Comparison of ENCODE assay signal across 9 mouse cellular contexts in the genomic region with DNA sequence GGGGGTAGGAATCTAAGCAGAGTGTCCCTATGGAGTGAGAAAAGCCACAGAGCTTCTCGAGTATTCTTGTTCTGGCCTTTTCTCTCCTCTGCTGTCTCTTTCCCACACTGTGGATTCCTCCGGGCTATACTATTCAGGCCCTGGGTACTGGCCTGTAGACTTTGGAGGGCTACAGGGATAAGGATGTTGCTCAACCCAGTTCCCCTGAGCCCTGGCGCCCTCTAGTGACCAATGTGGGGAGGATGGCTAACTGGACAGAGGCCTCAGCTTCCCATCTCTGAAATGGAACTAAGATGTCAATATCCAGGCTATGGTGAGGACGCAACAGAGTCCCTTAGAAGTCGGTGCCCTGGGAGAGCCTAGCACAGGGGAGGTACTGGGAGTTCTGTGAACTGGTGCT. TPM values are rescaled to one million over a fixed set of nuclear protein-coding genes. Genes with fewer than 3 reads are reported as not detected.
A peak's percentile ranks its signal among the peaks of the same experiment; 100 is the strongest.
DNase-seq lines count a peak whose midpoint lies in the region; ATAC-seq and TF ChIP-seq lines count a peak whose summit lies in the region.
"Had no signal": no experiment of that assay in that cellular context is flagged by ENCODE, and none has a peak within 500 bp of the region (broad histone marks: within the 10 kb centered on the region; RNA-seq: fewer than 3 reads in every experiment).

No protein-coding gene starts in this region.

- intact Hi-C loops in heart, postnatal 14 days (cut with DNase I) = loop anchor here (1.0 kb wide), 1 partner anchor 19 kb away; no protein-coding TSS in a partner anchor

- H3K9me3 ChIP-seq in lung, embryonic 14.5 days (ENCODE audit: low read depth, low read length) = no peaks in the 10 kb centered on the region

- DNase-seq in adrenal gland, adult 18-20 months (ENCODE audit: low spot score in 2 of 2) = peak; percentile 74 to 76
- no peak for DNase-seq in adrenal gland, adult 8-10 months
- DNase-seq in right cerebral cortex, postnatal 14 days = peak; percentile 45
- DNase-seq in right cerebral cortex, postnatal 36 days (ENCODE audit: low spot score in 2 of 2) = no peak
- peak; percentile 65 to 79 for DNase-seq in cerebellum, postnatal 25 days
- DNase-seq in heart, postnatal 14 days = peak; percentile 80 to 84
- peak; percentile 74 for DNase-seq in lung, embryonic 14.5 days
- peak; percentile 82 for DNase-seq in testis, postnatal 10 days (ENCODE audit: low spot score)

- H3K27me3 ChIP-seq in lung, embryonic 14.5 days (ENCODE audit: insufficient read depth, low read length) = peaks cover 7% of the 10 kb centered on the region; the same call in 1 of the 2 replicates

- TF ChIP-seq CTCF in lung, embryonic 14.5 days (IDR thresholded peaks at IDR 0.05; ENCODE audit: low read depth) = peak; percentile 76

- no peak overlapping the region for H3K4me2 ChIP-seq in lung, embryonic 14.5 days

- no peak overlapping the region for H3K4me3 ChIP-seq in lung, embryonic 14.5 days (ENCODE audit: low read depth, low read length)

- no peak overlapping the region for H3K9ac ChIP-seq in lung, embryonic 14.5 days

- no peaks in the 10 kb centered on the region for H3K4me1 ChIP-seq in lung, embryonic 14.5 days (ENCODE audit: insufficient read depth)

- H3K27ac ChIP-seq in lung, embryonic 14.5 days (ENCODE audit: low read depth) = no peak overlapping the region

- WGBS in lung, embryonic 14.5 days = 34% methylated on average over 5 of the region's 5 CpGs

- peak; percentile 32; the same call in 1 of the 2 replicates for ATAC-seq in lung, embryonic 14.5 days (ENCODE audit: insufficient read depth)

- no peaks in the 10 kb centered on the region for H3K36me3 ChIP-seq in lung, embryonic 14.5 days (ENCODE audit: insufficient read depth)

RNA-seq across cellular contexts. Expression of a gene that starts 0.6 kb away (rescaled TPM):
- total RNA-seq in adrenal gland, adult 18-20 months (2021) = 1 to 10 TPM; 2.3 to 3.5 TPM
- 1 to 10 TPM; 2.0 to 3.5 (median 2.2) TPM for total RNA-seq in adrenal gland, adult 8-10 months (2022)
- 1 to 10 TPM; 6.0 to 6.7 TPM for total RNA-seq in heart, postnatal 14 days (2021)
- 3.9 and 4.8 TPM in 2 replicates for polyA plus RNA-seq in lung, embryonic 14.5 days (2014; fragmentation: Nextera tagmentation; extraction: Ambion mirVana)

RNA-seq across cellular contexts. Expression of a gene that starts 17.9 kb away (rescaled TPM):
- 1 to 10 TPM; 1.2 to 2.6 TPM for total RNA-seq in adrenal gland, adult 18-20 months (2021)
- total RNA-seq in adrenal gland, adult 8-10 months (2022) = 1 to 10 TPM; 4.4 to 10.0 (median 5.6) TPM
- total RNA-seq in heart, postnatal 14 days (2021) = under 1 TPM in 1 of 2 experiments, not detected in 1; 0.22 TPM
- 0.14 TPM in 1 of 2 replicates, not detected in the other for polyA plus RNA-seq in lung, embryonic 14.5 days (2014; fragmentation: Nextera tagmentation; extraction: Ambion mirVana)

RNA-seq across cellular contexts. Expression of a gene that starts 22.5 kb away (rescaled TPM):
- not detected for total RNA-seq in adrenal gland, adult 18-20 months (2021)
- under 1 TPM in 1 of 4 experiments, not detected in 3; 0.10 TPM for total RNA-seq in adrenal gland, adult 8-10 months (2022)
- total RNA-seq in heart, postnatal 14 days (2021) = under 1 TPM; 0.34 to 0.41 TPM
- not detected in 2 replicates for polyA plus RNA-seq in lung, embryonic 14.5 days (2014; fragmentation: Nextera tagmentation; extraction: Ambion mirVana)
- total RNA-seq: left cerebral cortex, postnatal 10 days had no signal

RNA-seq across cellular contexts. Expression of a gene that starts 28.7 kb away (rescaled TPM):
- under 1 TPM; 0.16 to 0.60 TPM for total RNA-seq in adrenal gland, adult 18-20 months (2021)
- total RNA-seq in adrenal gland, adult 8-10 months (2022) = under 1 TPM; 0.42 to 0.83 (median 0.46) TPM
- total RNA-seq in heart, postnatal 14 days (2021) = not detected
- polyA plus RNA-seq in lung, embryonic 14.5 days (2014; fragmentation: Nextera tagmentation; extraction: Ambion mirVana) = 0.20 and 0.59 TPM in 2 replicates

Comparison
In these comparisons a context has a peak if more than half of its experiments do, and no peak if none do; other contexts are left out.
1. DNase-seq: peak in adrenal gland, adult 18-20 months (2 of 2), right cerebral cortex, postnatal 14 days (single experiment), cerebellum, postnatal 25 days (2 of 2), heart, postnatal 14 days (2 of 2), lung, embryonic 14.5 days (single experiment) and testis, postnatal 10 days (single experiment); none in adrenal gland, adult 8-10 months (single experiment) and right cerebral cortex, postnatal 36 days (0 of 2).